Mouse (Mus musculus) left cerebral cortex, adult 18-20 months (tissue): Measurements from ENCODE around the gene Rasgrp2. TPM values are rescaled to one million over a fixed set of nuclear protein-coding genes. Genes with fewer than 3 reads are reported as not detected.

ENCODE experiments used
- DNase-seq, 2 experiments: peaks; one replicate each; pipeline ENCODE4 v3.0.0; 2021 to 2022; ENCODE audit warnings: low spot score in 2 of 2, mixed read lengths in 1 of 2
- total RNA-seq, 2 experiments: library from RNA; stranded (reverse); gene quantifications; 2 replicates each; pipeline ENCODE4 v1.2.3; 2021

The Rasgrp2 gene
- total RNA-seq, 2 experiments from 2014 or later: 68.2 to 84.7 TPM

GRCm38 (mm10) chr19:6381238-6381637 is 17.9 kb upstream of the Rasgrp2 start:
- no peak for DNase-seq

DNA sequence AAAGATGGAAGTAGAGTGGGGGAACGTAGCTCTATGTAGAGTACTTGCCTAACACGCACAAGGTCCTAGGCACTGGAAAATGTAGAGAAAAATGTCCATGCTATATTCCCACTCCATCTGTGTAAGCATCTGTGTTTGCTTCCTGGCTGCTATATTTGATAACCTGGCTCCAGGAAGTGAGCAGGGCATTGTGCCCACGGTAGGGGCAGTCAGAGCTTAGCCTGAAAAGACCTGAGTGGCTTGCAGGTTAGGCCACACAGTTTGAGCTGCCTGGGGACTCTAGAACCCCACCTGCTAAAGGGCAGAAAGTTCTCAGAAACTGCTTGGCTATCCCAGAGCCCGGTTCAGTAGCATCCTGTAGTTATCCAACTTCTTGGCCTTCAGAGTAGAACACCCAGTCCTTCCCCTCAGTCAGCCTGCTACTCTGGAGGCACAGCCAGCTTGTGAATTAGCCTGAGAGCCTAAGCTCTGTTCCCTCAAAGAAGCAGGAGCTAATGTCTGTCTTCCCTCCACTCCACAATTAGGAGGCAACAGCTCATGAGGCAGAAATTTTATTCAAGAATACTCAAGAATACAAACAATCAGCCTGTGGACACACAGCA is 16.7 kb upstream of the Rasgrp2 start:
- DNase-seq: no peak

DNA sequence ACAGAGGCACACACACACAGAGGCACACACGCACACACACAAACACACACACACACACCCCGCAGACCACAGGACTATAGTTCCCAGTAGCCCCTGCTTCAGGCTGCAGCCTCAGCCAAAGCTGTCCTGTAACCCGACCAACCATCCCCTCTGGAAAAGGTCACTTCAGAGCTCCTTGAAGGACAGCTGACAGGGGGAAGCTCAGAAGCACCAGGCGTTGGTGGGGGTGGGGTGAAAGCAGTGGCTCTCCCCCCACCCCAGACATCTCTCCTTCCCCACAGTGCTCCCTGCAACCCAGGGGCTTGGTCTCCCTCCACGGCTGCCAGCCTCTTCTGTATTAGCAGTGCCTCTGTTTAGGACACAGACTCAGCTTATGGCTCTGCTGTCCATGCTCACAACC is 15.7 kb upstream of the Rasgrp2 start:
- DNase-seq: no peak

GRCm38 (mm10) chr19:6384128-6384527 is 15.0 kb upstream of the Rasgrp2 start, which contains the start of gene Pygm:
Gene Pygm (plus strand): TSS chr19:6384399.
- peak; percentile 55 to 57 for DNase-seq

DNA sequence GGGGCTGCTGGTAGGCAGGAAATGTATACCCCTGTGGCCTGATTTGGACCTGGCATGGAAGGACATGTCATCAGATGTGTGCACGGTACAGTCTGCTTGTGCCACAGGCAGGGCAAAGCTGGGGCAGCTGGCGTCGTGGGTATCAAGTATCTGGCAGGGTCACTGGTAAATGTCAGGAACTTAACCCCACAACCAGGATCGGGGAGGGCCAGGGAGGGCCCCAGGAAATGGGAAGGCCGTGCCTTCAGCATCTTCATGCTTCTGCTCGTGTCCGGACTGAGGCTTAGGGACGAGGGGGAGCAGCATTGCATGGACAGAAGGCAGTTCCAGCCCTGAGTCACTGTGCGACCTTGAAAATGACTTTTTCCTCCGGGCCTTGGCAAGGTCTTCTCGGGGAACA is 14.2 kb upstream of the Rasgrp2 start:
- DNase-seq: no peak

DNA sequence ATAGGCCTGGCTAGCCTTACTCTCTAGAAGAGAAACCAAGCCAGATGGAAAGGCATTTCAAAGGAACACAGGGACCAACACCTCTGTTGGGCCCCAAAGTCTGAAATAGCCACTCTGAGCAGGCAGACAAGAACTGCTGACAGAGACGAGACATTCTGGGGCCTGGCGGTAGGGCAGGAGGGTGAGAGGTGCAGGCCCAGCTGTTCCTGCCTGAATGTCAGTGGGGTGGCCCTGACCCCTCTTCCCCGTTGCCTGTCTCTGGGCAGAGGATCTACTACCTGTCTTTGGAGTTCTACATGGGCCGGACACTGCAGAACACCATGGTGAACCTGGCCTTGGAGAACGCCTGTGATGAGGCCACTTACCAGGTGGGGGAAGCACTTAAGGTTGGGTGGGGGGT is 13.7 kb upstream of the Rasgrp2 start:
- no peak for DNase-seq

- no peak for DNase-seq
Observed at GRCm38 (mm10) chr19:6385821-6386220, 13.3 kb upstream of the Rasgrp2 start.

DNA sequence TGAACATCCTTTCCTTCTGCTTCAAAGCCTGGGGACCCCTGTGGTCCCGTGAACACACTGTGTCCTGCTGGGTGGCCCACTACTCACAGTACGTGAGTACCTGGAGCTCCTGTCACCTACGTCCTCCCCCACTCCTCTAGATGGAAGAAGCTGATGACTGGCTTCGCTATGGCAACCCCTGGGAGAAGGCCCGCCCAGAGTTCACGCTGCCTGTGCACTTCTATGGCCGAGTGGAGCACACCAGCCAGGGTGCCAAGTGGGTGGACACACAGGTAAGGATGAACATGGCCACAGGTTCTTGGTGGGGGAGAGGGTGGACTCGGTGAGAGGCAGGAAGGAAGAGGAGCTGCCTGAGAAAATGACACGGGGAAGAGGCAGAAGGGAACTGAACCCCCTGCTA is 12.9 kb upstream of the Rasgrp2 start:
- no peak for DNase-seq

DNA sequence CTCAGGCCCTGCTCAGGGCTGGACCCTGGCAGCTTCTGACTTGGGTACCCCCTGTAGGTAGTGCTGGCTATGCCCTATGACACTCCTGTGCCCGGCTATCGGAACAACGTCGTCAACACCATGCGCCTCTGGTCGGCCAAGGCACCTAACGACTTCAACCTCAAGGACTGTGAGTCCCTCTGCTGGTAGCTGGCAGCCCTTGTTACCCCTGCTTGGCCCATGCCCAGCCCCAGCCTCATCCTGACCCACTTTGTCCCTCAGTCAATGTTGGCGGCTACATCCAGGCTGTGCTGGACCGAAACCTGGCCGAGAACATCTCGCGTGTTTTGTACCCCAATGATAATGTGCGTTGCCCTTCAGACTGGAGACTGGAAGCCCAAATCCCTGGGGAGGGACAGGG is 11.1 kb upstream of the Rasgrp2 start:
- DNase-seq: no peak

DNA sequence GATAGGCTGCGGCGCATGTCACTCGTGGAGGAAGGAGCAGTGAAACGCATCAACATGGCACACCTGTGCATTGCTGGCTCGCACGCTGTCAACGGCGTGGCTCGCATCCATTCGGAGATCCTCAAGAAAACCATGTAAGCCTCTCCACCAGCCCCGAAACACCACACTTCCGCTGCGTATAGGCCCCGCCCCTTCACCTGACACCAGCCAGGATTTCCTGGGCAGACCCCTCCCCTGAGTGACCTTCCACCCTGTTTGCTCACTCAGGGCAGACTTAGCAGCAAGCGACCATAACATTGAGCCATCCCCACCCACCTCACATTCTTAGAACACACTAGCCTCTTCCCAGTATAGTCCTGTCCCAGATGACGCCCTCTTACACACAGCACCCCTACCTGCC is 9.3 kb upstream of the Rasgrp2 start:
- no peak for DNase-seq

- no peak for DNase-seq
Observed at GRCm38 (mm10) chr19:6390251-6390650, 8.9 kb upstream of the Rasgrp2 start.

GRCm38 (mm10) chr19:6392743-6393393 is 6.3 kb upstream of the Rasgrp2 start:
- DNase-seq: no peak

- DNase-seq: no peak
Observed at GRCm38 (mm10) chr19:6393637-6394036, 5.5 kb upstream of the Rasgrp2 start.

DNA sequence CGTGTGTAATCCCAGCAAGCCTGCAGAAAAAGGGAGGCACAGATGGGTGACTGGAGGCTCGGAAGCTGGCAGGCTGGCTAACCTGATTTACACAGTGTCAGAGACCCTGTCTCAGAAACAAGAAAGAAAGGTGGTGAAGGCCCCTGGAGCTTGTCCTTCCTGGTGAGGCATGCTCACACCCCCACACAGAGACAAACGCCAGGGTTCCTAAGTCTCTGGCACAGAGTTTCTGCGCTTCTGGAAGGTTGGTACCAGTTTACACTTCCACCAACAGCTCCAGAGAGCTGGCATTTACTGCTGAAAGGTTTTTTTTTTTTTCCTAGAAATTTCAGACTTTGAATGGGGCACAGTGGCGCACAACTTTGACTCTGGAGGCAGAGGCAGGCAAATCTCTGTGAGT is 2.9 kb upstream of the Rasgrp2 start:
- no peak for DNase-seq

DNA sequence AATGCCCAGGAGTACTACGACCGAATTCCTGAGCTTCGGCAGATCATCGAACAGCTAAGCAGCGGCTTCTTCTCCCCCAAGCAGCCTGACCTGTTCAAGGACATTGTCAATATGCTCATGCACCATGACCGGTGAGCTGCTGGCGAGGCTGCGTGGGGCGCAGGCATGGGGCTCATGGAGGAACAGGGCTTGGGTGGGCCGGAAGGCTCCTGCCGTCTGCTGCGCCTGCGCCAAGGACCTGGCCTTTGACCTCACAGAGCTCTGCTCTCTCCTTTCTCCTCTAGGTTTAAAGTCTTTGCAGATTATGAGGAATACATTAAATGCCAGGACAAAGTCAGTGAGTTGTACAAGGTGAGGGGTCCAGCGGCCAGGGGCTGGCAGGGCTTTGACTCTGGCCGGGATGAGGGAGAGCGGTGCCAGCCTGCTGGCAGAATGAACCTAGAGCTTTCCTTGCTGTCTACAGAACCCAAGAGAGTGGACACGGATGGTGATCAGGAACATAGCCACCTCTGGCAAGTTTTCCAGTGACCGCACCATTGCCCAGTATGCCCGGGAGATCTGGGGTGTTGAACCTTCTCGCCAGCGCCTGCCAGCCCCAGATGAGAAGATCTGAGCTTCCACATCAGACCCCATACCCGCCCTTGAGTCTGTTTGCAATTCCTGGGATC is 1.4 kb upstream of the Rasgrp2 start:
- DNase-seq: no peak

- DNase-seq: no peak
Observed at GRCm38 (mm10) chr19:6398447-6399284, 474 bp upstream of the Rasgrp2 start.

DNA sequence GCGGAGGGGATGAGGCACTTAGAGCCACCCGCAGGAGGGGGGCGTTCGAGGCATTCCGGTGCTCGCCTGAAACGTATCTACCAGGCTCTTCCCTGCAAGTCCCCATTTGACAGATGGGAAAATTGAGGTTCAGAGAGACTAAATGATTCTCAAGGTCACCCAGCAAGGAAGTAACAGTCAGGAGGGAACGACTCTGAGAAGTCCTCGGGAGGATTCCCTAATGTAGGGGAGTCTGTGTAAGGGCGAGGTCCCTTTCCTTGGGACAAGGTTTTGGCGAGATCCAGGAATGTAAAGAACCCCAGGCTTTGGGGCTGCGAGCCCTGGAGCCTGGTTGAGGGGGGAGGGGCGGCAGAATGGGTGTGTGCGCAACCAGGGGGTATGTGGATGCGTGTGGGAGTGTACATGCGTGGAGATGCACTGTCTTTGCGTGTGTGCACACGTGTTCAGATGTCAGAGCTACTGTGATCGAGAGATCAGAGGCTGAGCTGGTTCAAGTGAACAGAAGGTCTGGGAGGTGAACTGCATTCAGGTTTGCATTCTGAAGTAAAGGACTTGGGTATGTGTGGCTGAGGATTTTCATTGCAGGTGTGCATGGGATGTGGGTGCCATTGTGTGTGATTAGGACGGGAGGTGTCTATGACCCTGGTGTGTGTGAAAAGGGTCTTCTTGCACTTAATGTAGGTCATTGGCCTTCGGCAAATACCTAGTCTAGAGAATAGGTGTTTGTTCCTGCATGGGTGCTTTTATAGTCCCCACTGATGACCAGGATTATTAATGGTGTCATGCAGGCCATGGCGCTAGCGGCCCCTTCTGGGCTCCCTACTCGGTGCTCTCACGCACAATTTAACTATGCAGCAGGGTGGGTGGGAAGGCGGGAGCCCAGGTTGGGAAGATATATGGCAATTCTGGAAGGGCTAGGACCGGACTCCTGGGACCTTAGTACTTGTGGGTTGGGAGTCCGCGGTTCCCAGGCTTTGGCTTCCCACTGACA is 1.3 kb downstream of the Rasgrp2 start:
- no peak for DNase-seq

- DNase-seq: peak; percentile 42 to 60
Observed at GRCm38 (mm10) chr19:6401131-6401815, 2.1 kb downstream of the Rasgrp2 start.

GRCm38 (mm10) chr19:6401951-6402350 is 2.8 kb downstream of the Rasgrp2 start:
- no peak for DNase-seq

GRCm38 (mm10) chr19:6403869-6404268 is 4.7 kb downstream of the Rasgrp2 start:
- no peak for DNase-seq
